Mouse (Mus musculus) hindlimb bud, embryonic 11.5 days (tissue): Measurements from ENCODE around the gene Cdk9.

Experiments used
- DNase-seq: peaks from one replicate; pipeline ENCODE4 v3.0.0-alpha.2; 2012; ENCODE audit warnings: low read depth, low spot score; ENCODE audit errors: extremely low spot score

The Cdk9 gene

DNA sequence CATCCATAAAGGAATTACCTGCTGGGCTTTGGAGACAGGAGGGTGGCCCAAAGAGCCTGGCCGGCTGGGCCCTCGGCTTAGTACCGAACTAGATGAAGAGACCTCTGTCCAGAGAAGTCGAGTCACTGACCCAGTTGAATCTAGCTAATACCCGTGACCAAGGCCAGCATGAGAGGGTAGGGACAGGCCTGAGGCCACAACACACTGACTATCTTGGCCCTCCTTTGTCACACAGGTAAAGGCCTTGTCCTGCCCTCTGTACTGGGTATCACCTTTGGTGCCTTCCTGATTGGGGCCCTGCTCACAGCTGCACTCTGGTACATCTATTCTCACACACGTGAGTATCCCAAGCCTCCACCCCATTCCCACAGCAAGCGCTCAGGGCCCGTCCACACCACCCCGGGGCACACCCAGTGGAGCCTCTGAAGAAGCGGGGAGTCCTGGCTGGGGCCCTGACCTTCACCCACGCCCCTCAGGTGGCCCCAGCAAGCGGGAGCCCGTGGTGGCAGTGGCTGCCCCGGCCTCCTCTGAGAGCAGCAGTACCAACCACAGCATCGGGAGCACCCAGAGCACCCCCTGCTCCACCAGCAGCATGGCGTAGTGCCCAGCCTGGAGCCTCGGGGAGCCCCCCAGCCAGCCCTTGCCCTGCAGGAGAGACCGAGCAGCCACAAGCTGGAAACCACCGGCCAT is 31.8 kb downstream of the Cdk9 start:
- no peak for DNase-seq

DNA sequence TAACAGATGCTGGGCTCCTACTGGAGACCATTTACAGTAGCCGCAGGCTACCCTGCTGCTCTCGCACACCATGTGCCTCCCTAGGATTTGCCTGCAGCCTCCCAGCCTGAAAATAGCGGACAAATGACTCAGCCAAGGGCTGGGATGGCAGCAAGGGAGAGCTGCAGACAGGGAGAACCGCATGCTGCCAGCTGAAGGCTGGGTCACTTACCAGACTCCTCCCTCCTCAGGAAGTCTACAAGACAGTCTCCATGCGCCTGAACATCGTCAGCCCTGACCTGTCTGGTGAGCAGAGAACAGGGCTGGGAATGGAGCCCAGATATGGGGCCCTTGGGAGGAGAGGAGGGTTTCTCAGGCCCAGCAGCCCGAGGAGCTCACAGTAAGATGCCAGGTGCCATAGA is 32.8 kb downstream of the Cdk9 start:
- no peak for DNase-seq

GRCm38 (mm10) chr2:32677683-32678082 is 35.2 kb downstream of the Cdk9 start:
- no peak for DNase-seq

DNA sequence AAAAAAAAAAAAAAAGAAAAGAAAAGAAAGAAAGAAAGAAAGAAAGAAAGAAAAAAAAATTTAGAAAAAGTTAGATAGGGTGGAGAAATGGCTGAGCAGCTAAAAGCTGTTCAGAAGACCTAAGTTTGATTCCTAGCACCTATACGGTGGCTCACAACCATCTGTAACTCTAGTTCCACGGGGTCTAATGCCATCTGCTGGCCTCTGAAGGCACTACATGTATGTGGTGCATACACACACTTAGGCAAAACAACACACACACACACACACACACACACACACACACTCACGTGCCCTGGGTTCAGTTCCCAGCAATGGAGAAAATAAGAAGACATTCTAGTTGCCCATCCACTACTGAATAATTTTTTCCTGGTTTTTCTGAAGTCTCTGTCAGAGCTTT is 36.1 kb downstream of the Cdk9 start:
- no peak for DNase-seq

- no peak for DNase-seq
These were observed 39.5 kb downstream of the Cdk9 start for GRCm38 (mm10) chr2:32673176-32673917.

- no peak for DNase-seq
These were observed 40.8 kb downstream of the Cdk9 start for GRCm38 (mm10) chr2:32671907-32672595.

DNA sequence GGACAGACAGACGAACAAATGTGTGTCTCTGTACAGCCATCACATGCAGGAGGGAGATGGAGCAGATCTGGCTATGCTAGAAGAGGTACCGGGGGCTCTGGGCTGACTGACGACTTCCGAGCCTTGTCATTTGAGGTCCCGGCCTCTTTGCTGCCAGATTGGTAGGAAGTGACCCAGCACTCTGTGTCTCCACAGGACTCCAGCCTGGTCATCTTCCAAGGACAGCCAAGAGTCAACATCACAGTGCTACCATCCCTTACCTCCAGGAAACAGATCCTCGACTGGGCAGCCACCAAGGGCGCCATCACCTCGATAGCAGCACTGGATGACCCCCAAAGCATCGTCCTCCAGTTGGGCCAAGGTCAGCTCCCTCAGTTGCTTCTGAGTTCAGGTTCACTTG is 41.7 kb downstream of the Cdk9 start:
- no peak for DNase-seq

DNA sequence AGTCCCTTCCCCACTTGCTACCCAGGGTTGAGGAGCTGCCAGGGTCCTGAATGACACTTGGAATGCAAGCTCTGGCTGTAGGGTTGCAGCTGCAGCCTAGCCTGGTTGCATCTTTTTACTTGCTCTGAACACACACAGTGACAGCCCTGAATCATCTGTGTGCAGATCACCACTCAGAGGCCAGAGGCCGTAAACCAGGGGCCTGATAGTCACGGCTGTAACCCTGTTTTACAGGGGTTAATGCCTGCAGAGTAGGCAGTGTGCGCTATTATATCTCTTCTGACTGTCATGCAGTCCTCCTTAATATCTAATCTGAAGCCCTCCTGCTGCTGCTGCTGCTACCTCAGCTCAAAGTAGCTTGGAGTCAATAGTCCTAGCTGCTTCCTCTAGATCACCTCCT is 43.0 kb downstream of the Cdk9 start:
- DNase-seq = no peak

GRCm38 (mm10) chr2:32668176-32668575 is 44.7 kb downstream of the Cdk9 start:
- DNase-seq = no peak

- DNase-seq = no peak
These were observed 45.1 kb downstream of the Cdk9 start for GRCm38 (mm10) chr2:32667775-32668174.

DNA sequence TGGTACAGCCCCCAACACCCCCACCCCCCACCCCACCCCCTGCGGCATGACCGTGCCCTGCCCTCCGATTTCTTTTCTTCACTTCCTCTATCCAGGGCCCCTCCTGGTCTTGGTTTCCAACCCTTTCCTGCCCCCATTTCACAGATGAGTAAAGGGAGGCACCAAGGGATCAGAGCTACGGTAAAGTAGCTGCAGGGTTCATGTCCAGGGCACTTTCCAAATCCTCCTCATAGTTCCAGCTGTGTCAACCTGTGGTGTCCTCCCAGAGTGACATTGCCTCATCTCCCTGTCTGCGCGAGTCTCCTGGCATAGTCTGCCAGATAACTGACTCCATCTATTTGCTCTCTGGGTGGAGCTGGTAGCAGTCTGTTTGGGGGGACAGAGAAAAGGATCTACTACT is 47.0 kb downstream of the Cdk9 start:
- DNase-seq = no peak

DNA sequence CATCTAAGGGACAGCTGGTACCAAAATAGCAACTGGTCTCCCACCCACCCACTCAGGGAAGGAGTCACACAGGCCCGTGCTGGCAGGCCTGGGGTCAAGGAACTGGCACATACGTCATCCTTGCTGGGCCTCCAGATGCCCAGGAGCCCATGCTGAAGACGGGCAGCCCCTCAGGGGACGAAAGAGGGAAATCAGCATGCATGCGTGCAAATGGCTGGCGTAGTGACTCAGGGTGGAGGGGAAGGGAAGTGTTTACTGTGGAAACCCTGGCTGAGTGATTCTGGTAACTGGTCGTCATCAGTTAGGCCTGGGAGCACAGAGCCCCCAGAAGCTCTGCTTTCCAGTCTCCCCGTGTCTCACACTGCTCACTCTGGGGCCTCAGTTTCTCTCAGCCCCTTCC is 47.5 kb downstream of the Cdk9 start:
- no peak for DNase-seq

DNA sequence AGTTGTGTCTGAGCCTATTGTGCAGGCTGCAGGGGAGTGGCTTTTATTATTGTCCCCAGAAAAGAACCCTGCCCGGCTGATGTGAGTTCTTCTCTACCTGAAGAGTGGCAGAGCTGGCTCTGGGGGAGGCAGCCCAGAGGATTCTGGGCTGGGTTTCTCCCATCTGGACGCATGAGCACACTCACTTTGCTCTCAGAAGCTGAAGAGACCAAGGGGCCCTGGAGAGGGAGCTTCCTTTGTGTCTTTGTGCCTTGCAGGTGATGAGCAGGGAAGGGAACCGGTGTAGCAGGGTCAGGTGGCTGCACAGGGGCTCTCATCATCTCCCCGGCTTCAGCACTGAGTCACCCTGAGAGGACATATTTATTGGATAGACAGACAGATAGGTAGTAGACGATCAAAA is 50.6 kb downstream of the Cdk9 start:
- DNase-seq = no peak

- no peak for DNase-seq
These were observed 51.3 kb downstream of the Cdk9 start for GRCm38 (mm10) chr2:32661509-32662107.

GRCm38 (mm10) chr2:32658873-32659272 is 54.0 kb downstream of the Cdk9 start:
- no peak for DNase-seq

DNA sequence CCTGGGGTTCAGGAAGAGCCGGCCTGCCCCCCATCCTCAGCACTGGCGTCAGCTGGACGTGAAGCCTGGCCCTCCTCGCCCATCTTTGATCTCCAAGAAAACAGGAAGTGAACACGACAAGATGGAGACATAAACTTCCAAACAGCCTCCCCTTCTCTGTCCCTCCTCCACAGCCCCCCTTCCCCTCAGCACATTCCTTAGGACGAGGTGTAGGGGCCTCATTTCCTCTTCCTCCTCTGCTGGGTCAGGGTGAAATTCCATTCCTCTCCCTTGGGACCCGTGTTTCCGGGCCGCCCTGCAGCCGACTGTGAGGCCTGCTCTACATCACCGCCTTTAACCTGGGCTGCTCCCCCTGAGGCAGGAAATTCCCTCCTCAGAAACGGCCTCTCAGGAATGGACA is 57.0 kb downstream of the Cdk9 start:
- no peak for DNase-seq
